Mouse (Mus musculus) liver, embryonic 14.5 days (tissue): Measurements from ENCODE around the gene Pgam2. TPM values are rescaled to one million over a fixed set of nuclear protein-coding genes. Genes with fewer than 3 reads are reported as not detected.

Experiments used
- ATAC-seq: fragments of 200-750 bp; cut with Nextera tagmentation; 2 replicates; pipeline ENCODE4 v1.8.0; 2017; ENCODE audit warnings: moderate number of reproducible peaks, mild to moderate bottlenecking, moderate library complexity; ENCODE audit not compliant: insufficient read depth
- DNase-seq, 3 experiments: peaks; one replicate each; pipeline ENCODE4 v3.0.0-alpha.2; 2012 to 2013; ENCODE audit warnings: low read depth in 3 of 3, low spot score in 3 of 3
- H3K27ac ChIP-seq: fragments of 300-500 bp; sonication (generic); 2 replicates; pipeline ENCODE4 v1.5.1; 2014; ENCODE audit warnings: moderate library complexity, mild to moderate bottlenecking, control low read depth, inconsistent platforms
- H3K27me3 ChIP-seq: fragments of 300-500 bp; sonication (generic); 2 replicates; pipeline ENCODE4 v1.6.1; 2014; ENCODE audit warnings: mild to moderate bottlenecking, low read length, moderate library complexity; ENCODE audit not compliant: control insufficient read depth, insufficient read depth
- H3K36me3 ChIP-seq: fragments of 300-500 bp; sonication (generic); replicated peaks from 2 replicates; pipeline ENCODE4 v1.6.1; 2014; ENCODE audit warnings: low read depth; ENCODE audit not compliant: control insufficient read depth, insufficient read depth
- H3K4me1 ChIP-seq, 2 experiments: fragments of 200-500 bp in 1 of 2; fragments of 300-500 bp in 1 of 2; sonication (generic) in 1 of 2; replicated peaks; 2 replicates each; pipeline ENCODE4 v1.6.1; 2012 to 2014; ENCODE audit warnings: antibody characterized with exemption in 1 of 2, inconsistent platforms in 1 of 2, low read length in 1 of 2; ENCODE audit not compliant: control insufficient read depth in 2 of 2, insufficient read depth in 2 of 2
- H3K4me2 ChIP-seq: fragments of 300-500 bp; sonication (generic); 2 replicates; pipeline ENCODE4 v1.6.1; 2014; ENCODE audit warnings: low read depth, mild to moderate bottlenecking, control low read depth, moderate library complexity
- H3K4me3 ChIP-seq, 2 experiments: fragments of 200-500 bp in 1 of 2; fragments of 300-500 bp in 1 of 2; sonication (generic) in 1 of 2; 2 replicates each; pipeline ENCODE4 v1.5.1; 2012 to 2014; ENCODE audit warnings: low read depth in 2 of 2, low read length in 2 of 2, mild to moderate bottlenecking in 2 of 2, control low read depth in 1 of 2, inconsistent platforms in 1 of 2, moderate library complexity in 1 of 2; ENCODE audit not compliant: insufficient read depth in 1 of 2
- H3K9ac ChIP-seq: fragments of 300-500 bp; sonication (generic); replicated peaks from 2 replicates; pipeline ENCODE4 v1.6.1; 2014; ENCODE audit warnings: mild to moderate bottlenecking, control low read depth, moderate library complexity
- H3K9me3 ChIP-seq: fragments of 300-500 bp; sonication (generic); 2 replicates; pipeline ENCODE4 v1.6.1; 2016; ENCODE audit warnings: low read length, mixed read lengths; ENCODE audit not compliant: control insufficient read depth
- CTCF ChIP-seq: IDR thresholded peaks from 2 replicates; pipeline ENCODE4 v1.5.1; 2016; ENCODE audit warnings: antibody characterized with exemption, low read depth, control low read depth
- EP300 ChIP-seq: IDR thresholded peaks from 2 replicates; pipeline ENCODE4 v1.6.1; 2016; ENCODE audit warnings: antibody characterized with exemption, low read depth
- WGBS: fragments of 180-500 bp; shearing (Covaris S2); extraction: QIAGEN DNeasy Blood & Tissue Kit; methylation state at CpG from one replicate; pipeline ENCODE4 v1.1.7; 2014; ENCODE audit not compliant: insufficient replicate concordance; 5-methylcytosine and 5-hydroxymethylcytosine counted together
- polyA plus RNA-seq, 2 experiments: library from polyadenylated mRNA; depleted of rRNA in 1 of 2; stranded (reverse) in 1 of 2; unstranded in 1 of 2; fragments of >200 nt; fragmentation: Nextera tagmentation in 1 of 2; extraction: Ambion mirVana in 1 of 2; gene quantifications; 2 replicates each; pipeline versions ENCODE4 v1.2.1 to v1.2.3; 2012 to 2014

Pgam2 gene
- polyA plus RNA-seq, 2 experiments = 0.36 to 1.2 TPM

DNA sequence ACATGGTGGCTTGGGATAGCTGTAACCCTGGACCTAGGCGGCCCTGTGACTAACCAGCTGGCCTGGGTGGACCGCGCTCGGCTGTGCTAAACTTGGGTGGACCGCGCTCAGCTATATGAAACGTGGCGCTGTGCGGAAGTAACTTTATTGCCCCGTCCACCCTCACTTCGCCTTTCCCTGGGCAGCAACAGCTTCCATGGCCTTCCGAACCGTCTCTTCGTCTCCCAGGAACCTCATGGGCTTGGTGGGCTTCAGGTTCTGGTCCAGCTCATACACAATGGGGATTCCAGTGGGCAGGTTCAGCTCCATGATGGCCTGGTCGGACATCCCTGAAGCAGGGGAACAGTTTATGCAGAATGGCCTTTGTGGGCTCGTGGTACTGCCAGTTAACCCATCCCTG lies 2.0 kb downstream of the Pgam2 start:
- ATAC-seq (no peak), DNase-seq (no peak)

DNA sequence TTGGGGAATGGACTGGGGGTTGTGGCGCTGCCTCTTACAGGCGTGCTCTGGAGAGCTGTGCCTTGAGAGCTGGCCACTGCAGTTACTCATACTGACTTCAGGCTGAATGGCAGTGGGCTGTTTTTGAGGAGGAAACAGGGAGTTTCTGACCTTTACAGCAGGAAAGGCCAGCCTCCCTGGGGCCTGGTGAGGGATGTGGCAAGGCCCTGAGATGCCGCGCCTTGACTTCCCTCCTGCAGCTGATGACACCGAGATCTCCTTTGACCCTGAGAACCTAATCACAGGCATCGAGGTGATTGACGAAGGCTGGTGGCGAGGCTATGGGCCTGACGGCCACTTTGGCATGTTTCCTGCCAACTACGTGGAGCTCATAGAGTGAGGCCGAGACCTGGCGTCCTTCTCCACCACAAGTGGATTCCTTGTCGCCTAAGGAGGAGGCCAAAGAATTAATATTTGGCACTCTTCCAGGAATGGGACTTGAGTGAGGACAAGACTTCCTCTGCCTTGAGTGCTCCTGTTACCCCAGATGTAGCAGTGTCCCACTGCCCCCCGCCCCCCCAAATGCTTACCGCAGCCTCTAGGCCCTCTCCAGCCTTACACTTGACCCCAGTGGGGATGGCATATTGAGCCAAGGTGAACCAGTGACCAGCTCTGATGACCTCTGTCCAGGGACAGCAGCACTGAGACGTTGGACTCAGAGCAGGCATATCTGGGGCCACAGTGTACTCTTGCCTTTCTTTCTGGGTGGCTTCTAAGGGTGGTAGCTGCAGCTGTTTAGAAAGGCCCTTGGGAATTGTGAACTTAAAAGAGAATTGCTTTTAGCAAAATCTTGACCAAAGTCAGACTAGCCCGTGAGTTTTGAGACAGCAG lies 3.7 kb downstream of the Pgam2 start:
- WGBS = 75% methylated on average over 17 of the region's 17 CpGs
- TF ChIP-seq EP300 (no peak), CTCF (no peak)
- no peak overlapping the region for H3K4me2 ChIP-seq
- no peak for ATAC-seq
- H3K9ac ChIP-seq = no peak overlapping the region
- H3K4me1 ChIP-seq = peaks cover 0 to 4% of the 10 kb centered on the region in 2 experiments; a peak in 3 of 4 replicates
- no peak for DNase-seq
- peaks cover 28% of the 10 kb centered on the region for H3K36me3 ChIP-seq
- no peak overlapping the region for H3K27ac ChIP-seq
- no peak overlapping the region for H3K4me3 ChIP-seq
- no peaks in the 10 kb centered on the region for H3K27me3 ChIP-seq
- no peaks in the 10 kb centered on the region for H3K9me3 ChIP-seq

More for the DNA sequence above, 2.0 kb downstream of the Pgam2 start:
- Histone ChIP-seq H3K4me3 (no peak overlapping the region), H3K4me2 (no peak overlapping the region), H3K9me3 (no peaks in the 10 kb centered on the region), H3K36me3 (peaks cover 16% of the 10 kb centered on the region), H3K4me1 (peaks cover 0 to 4% of the 10 kb centered on the region in 2 experiments; a peak in 3 of 4 replicates), H3K27me3 (no peaks in the 10 kb centered on the region), H3K9ac (no peak overlapping the region), H3K27ac (no peak overlapping the region)
- 84% methylated on average over 16 of the region's 16 CpGs for WGBS
- TF ChIP-seq EP300 (no peak), CTCF (no peak)

GRCm38 (mm10) chr11:5797928-5798327 lies 5.6 kb downstream of the Pgam2 start:
- WGBS = 81% methylated on average over 5 of the region's 5 CpGs
- Histone ChIP-seq H3K4me2 (no peak overlapping the region), H3K9me3 (no peaks in the 10 kb centered on the region), H3K9ac (no peak overlapping the region), H3K36me3 (peaks cover 37% of the 10 kb centered on the region), H3K27ac (no peak overlapping the region), H3K4me3 (no peak overlapping the region), H3K27me3 (no peaks in the 10 kb centered on the region), H3K4me1 (peaks cover 0 to 4% of the 10 kb centered on the region in 2 experiments; a peak in 3 of 4 replicates)
- ATAC-seq (no peak), DNase-seq (no peak)
- TF ChIP-seq CTCF (no peak), EP300 (no peak)

DNA sequence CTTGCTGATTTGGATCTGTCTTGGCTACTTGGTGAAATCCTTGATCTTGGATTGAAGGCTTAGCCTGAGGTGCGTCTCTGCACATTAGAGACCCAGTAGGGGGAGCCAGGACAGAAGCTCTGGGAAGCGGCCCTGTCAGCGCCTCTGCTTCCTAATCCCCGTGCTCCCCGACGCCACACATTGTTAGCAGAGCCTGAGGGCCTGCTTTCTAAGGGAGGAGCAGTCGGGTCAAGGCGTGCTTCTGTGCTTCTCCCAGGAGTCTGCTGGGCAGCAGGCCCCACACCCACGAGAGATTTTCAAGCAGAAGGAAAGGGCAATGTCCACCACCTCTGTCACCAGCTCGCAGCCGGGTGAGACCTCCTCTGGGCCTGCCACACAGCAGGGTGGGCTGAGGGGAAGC lies 6.2 kb downstream of the Pgam2 start:
- H3K36me3 ChIP-seq = peaks cover 37% of the 10 kb centered on the region

GRCm38 (mm10) chr11:5796939-5797338 lies 6.6 kb downstream of the Pgam2 start:
- no peak overlapping the region for H3K4me3 ChIP-seq
- no peak overlapping the region for H3K4me2 ChIP-seq
- DNase-seq (no peak), ATAC-seq (no peak)
- 82% methylated on average over 15 of the region's 15 CpGs for WGBS
- no peaks in the 10 kb centered on the region for H3K9me3 ChIP-seq
- H3K9ac ChIP-seq = no peak overlapping the region
- TF ChIP-seq CTCF = no peak
- TF ChIP-seq EP300 = no peak
- H3K27ac ChIP-seq = no peak overlapping the region
- H3K27me3 ChIP-seq = no peaks in the 10 kb centered on the region
- no peaks in the 10 kb centered on the region for H3K4me1 ChIP-seq
- peaks cover 37% of the 10 kb centered on the region for H3K36me3 ChIP-seq

More for the DNA sequence above, 6.2 kb downstream of the Pgam2 start:
- Histone ChIP-seq H3K27ac (no peak overlapping the region), H3K9me3 (no peaks in the 10 kb centered on the region), H3K4me3 (no peak overlapping the region), H3K9ac (no peak overlapping the region), H3K27me3 (no peaks in the 10 kb centered on the region), H3K4me2 (no peak overlapping the region), H3K4me1 (peaks cover 0 to 2% of the 10 kb centered on the region in 2 experiments; a peak in 2 of 4 replicates)
- 79% methylated on average over 11 of the region's 11 CpGs for WGBS
- no peak for TF ChIP-seq CTCF
- TF ChIP-seq EP300 = no peak
- ATAC-seq (no peak), DNase-seq (no peak)
